Mouse (Mus musculus): Measurements from ENCODE around the gene Ufsp1. TPM values are rescaled to one million over a fixed set of nuclear protein-coding genes. Genes with fewer than 3 reads are reported as not detected.

Gene Ufsp1
- total and polyA plus RNA-seq, 2 experiments from 2014 or later = 32.1 to 35.5 TPM

DNA sequence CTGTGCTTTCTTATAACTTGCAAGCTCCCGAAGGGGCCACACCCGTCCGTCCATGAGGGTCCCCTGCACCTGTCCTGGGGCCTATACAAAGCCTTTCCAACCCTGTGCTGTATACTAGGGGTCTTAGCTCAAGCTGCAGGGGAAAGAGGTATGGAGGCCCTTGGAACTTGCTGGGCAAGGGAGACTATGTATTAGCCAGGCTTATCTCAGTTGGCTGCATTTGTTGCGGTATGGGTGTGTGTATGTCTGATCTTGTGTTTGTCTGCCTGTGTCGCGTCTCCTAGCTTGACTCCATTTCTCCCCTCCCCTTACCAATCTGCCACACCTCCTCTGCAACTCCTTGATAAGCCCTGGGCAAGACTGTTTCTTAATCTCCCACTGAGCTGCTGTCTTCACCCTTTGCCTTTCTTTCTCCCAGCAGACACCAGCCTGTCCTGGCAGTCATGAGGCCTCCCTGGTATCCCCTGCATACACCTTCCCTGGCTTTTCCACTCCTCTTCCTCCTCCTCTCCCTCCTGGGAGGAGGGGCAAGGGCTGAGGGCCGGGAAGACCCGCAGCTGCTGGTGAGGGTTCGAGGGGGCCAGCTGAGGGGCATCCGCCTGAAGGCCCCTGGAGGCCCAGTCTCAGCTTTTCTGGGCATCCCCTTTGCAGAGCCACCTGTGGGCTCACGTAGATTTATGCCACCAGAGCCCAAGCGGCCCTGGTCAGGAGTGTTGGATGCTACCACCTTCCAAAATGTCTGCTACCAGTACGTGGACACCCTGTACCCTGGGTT is 4.7 kb upstream of the Ufsp1 start:
- Histone ChIP-seq H3K4me2 (ENCODE audit: low read depth, low read length) (peak overlapping the region; percentile 85), H3K27ac (peak overlapping the region; percentile 49; the same call in 1 of the 2 replicates), H3K4me1 (ENCODE audit: insufficient read depth, low read length) (peaks cover 6% of the 10 kb centered on the region; the same call in 1 of the 2 replicates), H3K9ac (replicated peaks; ENCODE audit: low read length) (peak overlapping the region; percentile 13; the same call in 1 of the 2 replicates), H3K27me3 (ENCODE audit: insufficient read depth, low read length) (no peaks in the 10 kb centered on the region), H3K9me3 (ENCODE audit: low read length) (no peaks in the 10 kb centered on the region), H3K4me3 (ENCODE audit: low read length) (peak overlapping the region; percentile 55), H3K36me3 (ENCODE audit: insufficient read depth, low read length) (no peaks in the 10 kb centered on the region)
- DNase-seq (ENCODE audit: low spot score) = no peak
- 56% methylated on average over 13 of the region's 13 CpGs for WGBS
- ATAC-seq = no peak
- TF ChIP-seq CTCF (IDR thresholded peaks at IDR 0.05; ENCODE audit: low read depth) = no peak

DNA sequence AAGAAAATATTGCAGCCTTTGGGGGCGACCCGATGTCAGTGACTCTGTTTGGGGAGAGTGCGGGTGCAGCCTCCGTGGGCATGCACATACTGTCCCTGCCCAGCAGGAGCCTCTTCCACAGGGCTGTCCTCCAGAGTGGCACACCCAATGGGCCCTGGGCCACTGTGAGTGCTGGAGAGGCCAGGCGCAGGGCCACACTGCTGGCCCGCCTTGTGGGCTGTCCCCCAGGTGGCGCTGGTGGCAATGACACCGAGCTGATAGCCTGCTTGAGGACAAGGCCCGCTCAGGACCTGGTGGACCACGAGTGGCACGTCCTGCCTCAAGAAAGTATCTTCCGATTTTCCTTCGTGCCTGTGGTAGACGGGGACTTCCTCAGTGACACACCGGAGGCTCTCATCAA is 3.8 kb upstream of the Ufsp1 start:
- peaks cover 10% of the 10 kb centered on the region; the same call in 1 of the 2 replicates for H3K4me1 ChIP-seq (ENCODE audit: insufficient read depth, low read length)
- peaks cover 4% of the 10 kb centered on the region; the same call in 1 of the 2 replicates for H3K36me3 ChIP-seq (ENCODE audit: insufficient read depth, low read length)
- no peaks in the 10 kb centered on the region for H3K9me3 ChIP-seq (ENCODE audit: low read length)
- H3K27me3 ChIP-seq (ENCODE audit: insufficient read depth, low read length) = no peaks in the 10 kb centered on the region
- H3K4me2 ChIP-seq (ENCODE audit: low read depth, low read length) = peak overlapping the region; percentile 19; the same call in 1 of the 2 replicates
- H3K4me3 ChIP-seq (ENCODE audit: low read length) = no peak overlapping the region
- WGBS = 27% methylated on average over 15 of the region's 15 CpGs
- TF ChIP-seq CTCF (IDR thresholded peaks at IDR 0.05; ENCODE audit: low read depth) = peak; percentile 67
- H3K27ac ChIP-seq = no peak overlapping the region
- H3K9ac ChIP-seq (replicated peaks; ENCODE audit: low read length) = no peak overlapping the region
- DNase-seq (ENCODE audit: low spot score) = no peak
- no peak for ATAC-seq

DNA sequence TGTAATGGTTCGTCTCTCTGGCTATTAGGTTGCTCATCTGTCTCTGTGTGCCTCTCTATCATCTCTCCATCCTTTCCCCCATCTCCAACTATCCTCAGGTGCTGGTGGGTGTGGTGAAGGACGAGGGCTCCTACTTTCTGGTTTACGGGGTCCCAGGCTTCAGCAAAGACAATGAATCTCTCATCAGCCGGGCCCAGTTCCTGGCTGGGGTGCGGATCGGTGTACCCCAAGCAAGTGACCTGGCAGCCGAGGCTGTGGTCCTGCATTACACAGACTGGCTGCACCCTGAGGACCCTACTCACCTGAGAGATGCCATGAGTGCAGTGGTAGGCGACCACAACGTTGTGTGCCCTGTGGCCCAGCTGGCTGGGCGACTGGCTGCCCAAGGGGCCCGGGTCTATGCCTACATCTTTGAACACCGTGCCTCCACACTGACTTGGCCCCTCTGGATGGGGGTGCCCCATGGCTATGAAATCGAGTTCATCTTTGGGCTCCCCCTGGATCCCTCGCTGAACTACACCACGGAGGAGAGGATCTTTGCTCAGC is 3.0 kb upstream of the Ufsp1 start:
- Histone ChIP-seq H3K9ac (replicated peaks; ENCODE audit: low read length) (no peak overlapping the region), H3K4me3 (ENCODE audit: low read length) (no peak overlapping the region), H3K9me3 (ENCODE audit: low read length) (no peaks in the 10 kb centered on the region), H3K36me3 (ENCODE audit: insufficient read depth, low read length) (peaks cover 12% of the 10 kb centered on the region; the same call in 1 of the 2 replicates), H3K27ac (no peak overlapping the region), H3K4me2 (ENCODE audit: low read depth, low read length) (no peak overlapping the region), H3K27me3 (ENCODE audit: insufficient read depth, low read length) (no peaks in the 10 kb centered on the region), H3K4me1 (ENCODE audit: insufficient read depth, low read length) (peaks cover 10% of the 10 kb centered on the region; the same call in 1 of the 2 replicates)
- no peak for DNase-seq (ENCODE audit: low spot score)
- ATAC-seq = no peak
- 78% methylated on average over 15 of the region's 15 CpGs for WGBS
- TF ChIP-seq CTCF (IDR thresholded peaks at IDR 0.05; ENCODE audit: low read depth) = no peak

DNA sequence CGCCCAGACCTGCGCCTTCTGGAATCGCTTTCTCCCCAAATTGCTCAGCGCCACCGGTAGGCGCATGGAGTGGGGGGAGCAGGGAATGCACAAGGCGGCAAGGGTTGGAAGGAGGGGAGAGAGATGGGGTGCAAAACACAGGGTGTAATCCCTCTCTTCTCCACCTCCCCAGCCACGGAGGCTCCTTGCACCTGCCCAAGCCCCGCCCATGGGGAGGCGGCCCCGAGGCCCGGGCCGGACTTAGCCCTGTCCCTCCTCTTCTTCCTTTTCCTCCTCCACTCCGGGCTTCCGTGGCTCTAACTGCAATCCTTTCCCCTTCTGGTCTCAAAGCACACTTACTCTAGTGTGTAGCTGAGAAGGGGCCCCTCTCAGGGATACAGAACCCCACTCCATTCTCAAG is 1.1 kb upstream of the Ufsp1 start:
- DNase-seq (ENCODE audit: low spot score) (peak; percentile 66), ATAC-seq (no peak)
- Histone ChIP-seq H3K9ac (replicated peaks; ENCODE audit: low read length) (peak overlapping the region; percentile 76), H3K4me1 (ENCODE audit: insufficient read depth, low read length) (peaks cover 6% of the 10 kb centered on the region; the same call in 1 of the 2 replicates), H3K9me3 (ENCODE audit: low read length) (no peaks in the 10 kb centered on the region), H3K4me3 (ENCODE audit: low read length) (peak overlapping the region; percentile 53), H3K36me3 (ENCODE audit: insufficient read depth, low read length) (peaks cover 30% of the 10 kb centered on the region), H3K27ac (peak overlapping the region; percentile 88), H3K4me2 (ENCODE audit: low read depth, low read length) (peak overlapping the region; percentile 95), H3K27me3 (ENCODE audit: insufficient read depth, low read length) (no peaks in the 10 kb centered on the region)
- 0% methylated on average over 15 of the region's 15 CpGs for WGBS
- TF ChIP-seq CTCF (IDR thresholded peaks at IDR 0.05; ENCODE audit: low read depth) = peak; percentile 45

GRCm38 (mm10) chr5:137294744-137295093 is 290 bp downstream of the Ufsp1 start:
- TF ChIP-seq CTCF (IDR thresholded peaks at IDR 0.05; ENCODE audit: low read depth) = no peak
- H3K27ac ChIP-seq = peak overlapping the region; percentile 88
- 7% methylated on average over 18 of the region's 18 CpGs for WGBS
- no peaks in the 10 kb centered on the region for H3K9me3 ChIP-seq (ENCODE audit: low read length)
- peak overlapping the region; percentile 76 for H3K9ac ChIP-seq (replicated peaks; ENCODE audit: low read length)
- H3K27me3 ChIP-seq (ENCODE audit: insufficient read depth, low read length) = no peaks in the 10 kb centered on the region
- DNase-seq (ENCODE audit: low spot score) = no peak
- peak overlapping the region; percentile 53 for H3K4me3 ChIP-seq (ENCODE audit: low read length)
- H3K36me3 ChIP-seq (ENCODE audit: insufficient read depth, low read length) = peaks cover 45% of the 10 kb centered on the region
- H3K4me1 ChIP-seq (ENCODE audit: insufficient read depth, low read length) = peaks cover 6% of the 10 kb centered on the region; the same call in 1 of the 2 replicates
- H3K4me2 ChIP-seq (ENCODE audit: low read depth, low read length) = peak overlapping the region; percentile 95
- ATAC-seq = peak; percentile 61

- TF ChIP-seq CTCF (IDR thresholded peaks at IDR 0.05; ENCODE audit: low read depth) = no peak
- peak overlapping the region; percentile 53 for H3K4me3 ChIP-seq (ENCODE audit: low read length)
- peak overlapping the region; percentile 88; the same call in 1 of the 2 replicates for H3K27ac ChIP-seq
- H3K4me1 ChIP-seq (ENCODE audit: insufficient read depth, low read length) = peaks cover 6% of the 10 kb centered on the region; the same call in 1 of the 2 replicates
- no peaks in the 10 kb centered on the region for H3K9me3 ChIP-seq (ENCODE audit: low read length)
- no peak for ATAC-seq
- H3K4me2 ChIP-seq (ENCODE audit: low read depth, low read length) = peak overlapping the region; percentile 95
- peaks cover 50% of the 10 kb centered on the region for H3K36me3 ChIP-seq (ENCODE audit: insufficient read depth, low read length)
- H3K9ac ChIP-seq (replicated peaks; ENCODE audit: low read length) = peak overlapping the region; percentile 76; the same call in 1 of the 2 replicates
- no peaks in the 10 kb centered on the region for H3K27me3 ChIP-seq (ENCODE audit: insufficient read depth, low read length)
- 81% methylated on average over 9 of the region's 9 CpGs for WGBS
- no peak for DNase-seq (ENCODE audit: low spot score)
Observed at GRCm38 (mm10) chr5:137295296-137295695, 867 bp downstream of the Ufsp1 start.

All from hindbrain, postnatal 0 days (tissue).